Mouse (Mus musculus): ENCODE data around the gene Apoa2. TPM values are rescaled to one million over a fixed set of nuclear protein-coding genes. Genes with fewer than 3 reads are reported as not detected.

The Apoa2 gene
- total RNA-seq, 1 experiment from 2014 or later, result not detected

DNA sequence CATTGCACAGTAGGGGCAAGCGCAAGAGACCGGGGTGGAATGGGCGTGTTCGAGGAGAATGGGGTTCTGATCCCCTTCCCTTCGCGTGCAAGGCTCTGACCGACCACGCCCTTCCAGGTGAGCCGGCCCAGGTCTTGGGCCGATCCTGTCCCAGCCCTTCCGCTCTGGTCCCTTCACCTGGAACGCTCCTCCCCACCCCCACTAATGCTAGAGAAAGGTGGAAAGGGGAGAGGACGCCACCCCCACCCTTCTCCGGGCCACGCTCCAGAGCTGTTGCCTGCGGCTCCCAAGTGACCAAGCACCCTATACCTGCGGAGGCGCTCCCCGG is 45.7 kb downstream of the Apoa2 start:
- ATAC-seq (replicated peaks in 1 of 2; ENCODE audit: insufficient read depth in 1 of 2, low FRiP score in 2 of 2, low TSS enrichment in 1 of 2, low read depth in 1 of 2, poor library complexity in 2 of 2, severe bottlenecking in 2 of 2), result peak; percentile 27 to 28; a peak in 2 of 4 replicates

DNA sequence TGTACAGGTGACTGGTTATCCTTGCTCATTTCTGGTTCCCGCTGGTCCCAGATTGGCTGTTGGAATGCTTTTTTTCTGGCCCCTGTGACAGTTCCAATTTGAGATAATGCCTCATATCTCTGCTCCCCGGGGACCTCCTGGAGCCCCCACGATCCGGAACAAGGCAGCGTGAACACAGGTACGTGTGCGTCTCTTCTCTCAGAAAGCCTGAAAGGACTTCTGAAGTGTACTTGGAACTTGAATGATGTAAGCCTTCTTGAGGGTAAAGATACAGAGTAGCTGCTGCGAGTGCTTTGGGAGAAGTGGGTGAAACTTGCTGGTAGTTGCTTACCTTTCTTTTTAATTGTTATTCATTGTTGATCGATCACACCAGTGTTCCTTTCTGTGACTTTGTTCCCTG is 46.3 kb downstream of the Apoa2 start:
- no peak for ATAC-seq (replicated peaks in 1 of 2; ENCODE audit: insufficient read depth in 1 of 2, low FRiP score in 2 of 2, low TSS enrichment in 1 of 2, low read depth in 1 of 2, poor library complexity in 2 of 2, severe bottlenecking in 2 of 2)

DNA sequence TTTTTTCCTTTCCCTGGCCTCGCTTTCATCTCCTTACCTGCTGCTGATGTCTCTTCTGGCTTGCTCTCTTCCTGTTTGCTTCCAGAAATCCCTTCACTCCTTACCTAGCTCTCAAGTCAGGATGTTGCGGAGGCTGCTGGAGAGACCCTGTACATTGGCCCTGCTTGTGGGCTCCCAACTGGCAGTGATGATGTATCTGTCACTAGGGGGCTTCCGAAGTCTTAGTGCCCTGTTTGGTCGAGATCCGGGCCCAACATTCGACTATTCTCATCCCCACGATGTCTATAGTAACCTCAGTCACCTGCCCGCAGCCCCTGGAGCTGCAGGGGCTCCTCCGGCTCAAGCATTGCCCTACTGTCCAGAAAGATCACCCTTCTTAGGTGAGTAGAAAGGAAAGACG is 46.8 kb downstream of the Apoa2 start:
- ATAC-seq (replicated peaks in 1 of 2; ENCODE audit: insufficient read depth in 1 of 2, low FRiP score in 2 of 2, low TSS enrichment in 1 of 2, low read depth in 1 of 2, poor library complexity in 2 of 2, severe bottlenecking in 2 of 2), result no peak

DNA sequence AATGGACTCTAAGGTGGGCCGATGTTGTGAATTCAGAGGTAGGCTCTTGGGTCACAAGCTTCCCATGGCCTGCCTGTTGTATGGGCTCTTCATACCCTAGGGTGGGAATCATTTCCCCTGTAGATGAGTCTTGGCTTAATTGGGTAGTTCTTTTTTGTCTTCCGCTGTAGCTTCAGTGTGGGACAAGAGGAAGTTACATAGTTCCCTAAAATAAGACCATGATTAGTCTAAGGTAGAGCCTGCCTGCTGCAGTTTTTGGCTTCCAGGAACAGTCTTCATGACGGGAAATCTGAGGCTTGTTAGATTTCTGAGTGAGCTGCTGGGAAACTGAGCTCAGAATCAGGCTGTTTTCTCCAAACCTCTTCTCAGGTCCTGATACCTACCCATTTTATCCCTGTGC is 47.2 kb downstream of the Apoa2 start:
- ATAC-seq (replicated peaks in 1 of 2; ENCODE audit: insufficient read depth in 1 of 2, low FRiP score in 2 of 2, low TSS enrichment in 1 of 2, low read depth in 1 of 2, poor library complexity in 2 of 2, severe bottlenecking in 2 of 2), result peak; percentile 23 to 39; a peak in 3 of 4 replicates

DNA sequence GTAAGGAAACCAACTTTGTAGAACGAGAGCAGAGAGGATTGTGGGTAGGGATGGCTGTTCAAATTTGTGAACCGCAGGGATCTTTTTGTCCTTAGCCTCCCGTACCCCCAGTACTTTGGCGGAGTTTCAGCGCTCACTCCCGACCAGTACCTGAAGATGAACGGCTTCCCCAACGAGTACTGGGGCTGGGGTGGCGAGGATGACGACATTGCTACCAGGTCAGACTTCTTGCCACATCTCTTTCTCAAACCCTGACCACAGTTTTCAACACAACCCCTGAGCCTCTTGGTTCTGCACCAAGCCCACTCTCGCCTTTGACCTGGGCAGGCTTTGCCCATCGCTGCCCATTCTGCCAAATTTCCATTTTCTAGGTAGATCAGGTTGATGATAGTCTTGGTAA is 49.3 kb downstream of the Apoa2 start:
- peak in 1 of 2 experiments; percentile 30; a peak in 1 of 4 replicates for ATAC-seq (replicated peaks in 1 of 2; ENCODE audit: insufficient read depth in 1 of 2, low FRiP score in 2 of 2, low TSS enrichment in 1 of 2, low read depth in 1 of 2, poor library complexity in 2 of 2, severe bottlenecking in 2 of 2)

DNA sequence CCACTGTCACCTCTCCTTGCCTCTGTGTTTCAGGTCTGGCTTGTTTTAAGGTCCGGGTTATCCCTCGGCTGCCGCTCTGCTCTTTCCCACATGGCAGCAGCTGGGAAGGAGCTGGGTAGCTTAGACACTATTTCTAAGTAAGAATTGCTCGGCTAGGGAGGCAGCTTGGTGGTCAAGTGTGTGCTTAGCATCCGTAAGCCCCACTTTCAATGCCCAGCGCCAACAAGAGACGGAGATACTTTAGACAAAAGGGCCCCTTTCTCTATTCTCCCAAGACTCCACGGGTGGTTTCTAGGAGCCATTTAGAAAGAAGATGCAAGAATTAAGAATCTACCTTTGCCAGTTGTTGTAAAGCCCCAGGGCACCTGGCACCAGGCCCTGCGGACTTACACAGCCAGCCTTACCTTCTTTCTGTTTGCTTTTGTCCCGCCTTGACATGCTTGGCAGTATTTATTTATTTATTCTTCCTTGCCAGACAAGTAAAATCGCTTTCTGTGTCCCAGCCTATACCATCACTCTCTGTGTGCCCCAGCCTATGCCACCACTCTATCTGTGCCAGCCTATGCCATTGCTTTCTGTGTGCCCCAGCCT is 50.4 kb downstream of the Apoa2 start:
- ATAC-seq (replicated peaks in 1 of 2; ENCODE audit: insufficient read depth in 1 of 2, low FRiP score in 2 of 2, low TSS enrichment in 1 of 2, low read depth in 1 of 2, poor library complexity in 2 of 2, severe bottlenecking in 2 of 2), result no peak

Other genes starting within 250 kb of the Apoa2 start
- gene Fcgr2b, start 248.5 kb upstream of the Apoa2 start, total RNA-seq (2017), result 18.5 and 26.0 TPM in 2 replicates
- 1.1 and 6.9 TPM in 2 replicates for gene Fcgr4, start 206.1 kb upstream of the Apoa2 start, total RNA-seq (2017)
- gene Fcgr3, start 160.1 kb upstream of the Apoa2 start, total RNA-seq (2017), result 30.2 and 49.4 TPM in 2 replicates
- gene Cfap126, start 111.1 kb upstream of the Apoa2 start, total RNA-seq (2017), result 2.4 and 3.3 TPM in 2 replicates
- 52.4 and 87.6 TPM in 2 replicates for gene Sdhc, start 74.5 kb upstream of the Apoa2 start, total RNA-seq (2017)
- not detected in 2 replicates for gene Mpz, start 74.3 kb upstream of the Apoa2 start, total RNA-seq (2017)
- gene Pcp4l1, start 28.8 kb upstream of the Apoa2 start, total RNA-seq (2017), result 42.7 and 46.5 TPM in 2 replicates
- gene Nr1i3, start 11.1 kb upstream of the Apoa2 start, total RNA-seq (2017), result 0.81 and 1.5 TPM in 2 replicates
- 17.5 and 25.0 TPM in 2 replicates for gene Tomm40l, start 2.5 kb upstream of the Apoa2 start, total RNA-seq (2017)
- 44.5 and 76.7 TPM in 2 replicates for gene Fcer1g, start 9.3 kb downstream of the Apoa2 start, total RNA-seq (2017)
- gene Adamts4, start 25.4 kb downstream of the Apoa2 start, total RNA-seq (2017), result 0.25 TPM in 1 of 2 replicates, not detected in the other
- 260 and 369 TPM in 2 replicates for gene Ndufs2, start 26.3 kb downstream of the Apoa2 start, total RNA-seq (2017)
- gene B4galt3, start 45.3 kb downstream of the Apoa2 start, total RNA-seq (2017), result 13.7 and 43.0 TPM in 2 replicates
- gene Ppox, start 56.1 kb downstream of the Apoa2 start, total RNA-seq (2017), result 9.5 and 35.5 TPM in 2 replicates
- 26.5 and 31.8 TPM in 2 replicates for gene Usp21, start 62.9 kb downstream of the Apoa2 start, total RNA-seq (2017)
- gene Ufc1, start 70.0 kb downstream of the Apoa2 start, total RNA-seq (2017), result 56.5 and 92.4 TPM in 2 replicates
- 11.0 and 15.8 TPM in 2 replicates for gene Dedd, start 104.1 kb downstream of the Apoa2 start, total RNA-seq (2017)
- 45.7 and 55.1 TPM in 2 replicates for gene Nit1, start 120.6 kb downstream of the Apoa2 start, total RNA-seq (2017)
- gene Pfdn2, start 120.6 kb downstream of the Apoa2 start, total RNA-seq (2017), result 35.8 and 50.2 TPM in 2 replicates
- 3.5 and 5.7 TPM in 2 replicates for gene Klhdc9, start 135.7 kb downstream of the Apoa2 start, total RNA-seq (2017)
- gene Nectin4, start 145.0 kb downstream of the Apoa2 start, total RNA-seq (2017), result 5.2 and 6.2 TPM in 2 replicates
- 112 and 133 TPM in 2 replicates for gene Arhgap30, start 163.9 kb downstream of the Apoa2 start, total RNA-seq (2017)
- 47.0 and 59.5 TPM in 2 replicates for gene Usf1, start 186.3 kb downstream of the Apoa2 start, total RNA-seq (2017)
- 4.7 and 8.8 TPM in 2 replicates for gene Tstd1, start 193.8 kb downstream of the Apoa2 start, total RNA-seq (2017)
- 12.1 and 13.4 TPM in 2 replicates for gene F11r, start 212.5 kb downstream of the Apoa2 start, total RNA-seq (2017)

Data from hematopoietic stem cell, adult 5-6 weeks (primary cell).